Mouse (Mus musculus): ENCODE results near the gene Mc1r.

DNA sequence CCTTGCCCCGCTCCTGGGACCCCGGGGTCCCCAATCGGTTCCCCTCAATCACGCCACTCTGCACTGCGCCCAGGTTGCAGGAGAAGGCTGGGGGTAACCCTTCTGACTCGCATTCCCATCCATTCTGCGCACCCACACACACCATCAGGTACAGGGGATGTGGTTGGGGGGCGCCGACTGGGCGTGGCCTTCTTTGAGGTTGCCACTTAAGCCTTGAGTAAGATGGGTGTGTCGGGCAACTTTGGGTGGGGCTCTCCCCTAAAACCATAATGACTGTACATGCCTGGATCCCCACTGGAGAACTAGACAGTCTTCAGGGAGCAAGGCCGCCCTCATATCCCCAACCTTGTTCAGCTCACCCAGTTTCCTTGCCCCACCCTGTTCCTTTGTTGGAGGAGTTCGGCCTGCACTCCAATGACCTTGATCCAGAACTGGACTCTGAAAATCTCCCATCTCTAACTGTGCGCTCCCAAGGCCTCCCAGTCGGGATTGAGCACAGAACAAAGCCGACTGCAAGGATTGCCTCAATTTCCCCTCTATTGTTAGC lies 4.9 kb downstream of the Mc1r start:
- TF ChIP-seq CTCF (IDR thresholded peaks at IDR 0.05; ENCODE audit: extremely low read depth, insufficient read depth, insufficient read length, insufficient replicate concordance) (no peak), POLR2A (IDR thresholded peaks at IDR 0.05; ENCODE audit: low read depth, low read length) (no peak)

All from spleen, adult 2 months (tissue).